Mouse (Mus musculus) limb, embryonic 10.5 days (tissue): ENCODE results near the gene Tubgcp3. TPM values are rescaled to one million over a fixed set of nuclear protein-coding genes. Genes with fewer than 3 reads are reported as not detected.

Experiments
- DNase-seq: peaks from one replicate; pipeline ENCODE4 v3.0.0-alpha.2; 2017; ENCODE audit warnings: low spot score
- H3K27ac ChIP-seq: fragments of 300-500 bp; sonication (generic); 2 replicates; pipeline ENCODE4 v1.5.1; 2016; ENCODE audit warnings: mild to moderate bottlenecking
- H3K27me3 ChIP-seq: fragments of 300-500 bp; sonication (generic); 2 replicates; pipeline ENCODE4 v1.6.1; 2016; ENCODE audit warnings: low read depth, mild to moderate bottlenecking; ENCODE audit not compliant: poor library complexity, severe bottlenecking
- H3K36me3 ChIP-seq: fragments of 300-500 bp; sonication (generic); 2 replicates; pipeline ENCODE4 v1.6.1; 2016; ENCODE audit warnings: mild to moderate bottlenecking, moderate library complexity
- H3K4me1 ChIP-seq: fragments of 300-500 bp; sonication (generic); 2 replicates; pipeline ENCODE4 v1.6.1; 2016
- H3K4me3 ChIP-seq: fragments of 300-500 bp; sonication (generic); 2 replicates; pipeline ENCODE4 v1.5.1; 2016; ENCODE audit warnings: mild to moderate bottlenecking, moderate library complexity
- H3K9me3 ChIP-seq: fragments of 300-500 bp; sonication (generic); replicated peaks from 2 replicates; pipeline ENCODE4 v1.6.1; 2016; ENCODE audit warnings: mild to moderate bottlenecking
- WGBS: fragments of 180-500 bp; shearing (Covaris S2); methylation state at CpG from one replicate; pipeline ENCODE4 v1.1.7; 2016; 5-methylcytosine and 5-hydroxymethylcytosine counted together
- polyA plus RNA-seq: library from polyadenylated mRNA; unstranded; fragments of >200 nt; fragmentation: Nextera tagmentation; extraction: Ambion mirVana; gene quantifications from 2 replicates; pipeline ENCODE4 v1.2.1, GENCODE M21; 2016

Tubgcp3 gene
- 49.6 and 53.9 TPM in 2 replicates for polyA plus RNA-seq

GRCm38 (mm10) chr8:12672056-12672881, at the start of gene Tubgcp3:
Tubgcp3 (minus strand) TSS chr8:12672248.
- 1% methylated on average over 65 of the region's 65 CpGs for WGBS
- peak within 1 kb of the TSS; percentile 98 for H3K4me3 ChIP-seq

GRCm38 (mm10) chr8:12719091-12719490, 47.0 kb upstream of the Tubgcp3 start:
- WGBS = 82% methylated on average over 9 of the region's 9 CpGs
- DNase-seq = no peak
- Histone ChIP-seq H3K27me3 (no peaks in the 10 kb centered on the region), H3K36me3 (no peaks in the 10 kb centered on the region), H3K4me3 (no peak overlapping the region), H3K27ac (no peak overlapping the region), H3K9me3 (no peaks in the 10 kb centered on the region), H3K4me1 (peaks cover 6% of the 10 kb centered on the region; the same call in 1 of the 2 replicates)

More at GRCm38 (mm10) chr8:12672056-12672881, at the start of gene Tubgcp3:
- no peaks in the 10 kb centered on the region for H3K9me3 ChIP-seq
- DNase-seq = peak; percentile 92
- H3K27me3 ChIP-seq = peaks cover 12% of the 10 kb centered on the region; the same call in 1 of the 2 replicates
- peak within 1 kb of the TSS; percentile 93 for H3K27ac ChIP-seq
- H3K36me3 ChIP-seq = peaks cover 8% of the 10 kb centered on the region
- peaks cover 19% of the 10 kb centered on the region for H3K4me1 ChIP-seq

GRCm38 (mm10) chr8:12715861-12716585, 44.0 kb upstream of the Tubgcp3 start:
- H3K36me3 ChIP-seq = no peaks in the 10 kb centered on the region
- no peaks in the 10 kb centered on the region for H3K27me3 ChIP-seq
- H3K4me1 ChIP-seq = peaks cover 4% of the 10 kb centered on the region; the same call in 1 of the 2 replicates
- WGBS = 87% methylated on average over 18 of the region's 18 CpGs
- H3K4me3 ChIP-seq = no peak overlapping the region
- no peak for DNase-seq
- no peak overlapping the region for H3K27ac ChIP-seq
- H3K9me3 ChIP-seq = no peaks in the 10 kb centered on the region

GRCm38 (mm10) chr8:12711623-12712022, 39.6 kb upstream of the Tubgcp3 start:
- Histone ChIP-seq H3K4me1 (peaks cover 4% of the 10 kb centered on the region; the same call in 1 of the 2 replicates), H3K27ac (no peak overlapping the region), H3K9me3 (no peaks in the 10 kb centered on the region), H3K36me3 (no peaks in the 10 kb centered on the region), H3K27me3 (no peaks in the 10 kb centered on the region), H3K4me3 (no peak overlapping the region)
- no peak for DNase-seq
- 81% methylated on average over 7 of the region's 7 CpGs for WGBS

GRCm38 (mm10) chr8:12703597-12703996, 31.5 kb upstream of the Tubgcp3 start:
- no peaks in the 10 kb centered on the region for H3K27me3 ChIP-seq
- no peaks in the 10 kb centered on the region for H3K9me3 ChIP-seq
- peaks cover under 1% of the 10 kb centered on the region; the same call in 1 of the 2 replicates for H3K4me1 ChIP-seq
- no peak overlapping the region for H3K4me3 ChIP-seq
- 90% methylated on average over 4 of the region's 4 CpGs for WGBS
- no peaks in the 10 kb centered on the region for H3K36me3 ChIP-seq
- DNase-seq = no peak
- H3K27ac ChIP-seq = no peak overlapping the region

- H3K27ac ChIP-seq = no peak overlapping the region
- no peak for DNase-seq
- H3K4me1 ChIP-seq = no peaks in the 10 kb centered on the region
- no peaks in the 10 kb centered on the region for H3K9me3 ChIP-seq
- no peak overlapping the region for H3K4me3 ChIP-seq
- WGBS = 53% methylated on average over 8 of the region's 8 CpGs
- H3K27me3 ChIP-seq = no peaks in the 10 kb centered on the region
- H3K36me3 ChIP-seq = no peaks in the 10 kb centered on the region
Observed at GRCm38 (mm10) chr8:12702290-12702689, 30.2 kb upstream of the Tubgcp3 start.

- H3K4me3 ChIP-seq = no peak overlapping the region
- H3K9me3 ChIP-seq = no peaks in the 10 kb centered on the region
- no peak overlapping the region for H3K27ac ChIP-seq
- no peaks in the 10 kb centered on the region for H3K36me3 ChIP-seq
- H3K27me3 ChIP-seq = no peaks in the 10 kb centered on the region
- DNase-seq = no peak
- no peaks in the 10 kb centered on the region for H3K4me1 ChIP-seq
- 49% methylated on average over 3 of the region's 3 CpGs for WGBS
Observed at GRCm38 (mm10) chr8:12698660-12699277, 26.7 kb upstream of the Tubgcp3 start.

GRCm38 (mm10) chr8:12688851-12689250, 16.8 kb upstream of the Tubgcp3 start:
- Histone ChIP-seq H3K9me3 (no peaks in the 10 kb centered on the region), H3K27me3 (no peaks in the 10 kb centered on the region), H3K4me1 (no peaks in the 10 kb centered on the region; the same call in 1 of the 2 replicates), H3K36me3 (no peaks in the 10 kb centered on the region), H3K27ac (no peak overlapping the region), H3K4me3 (no peak overlapping the region)
- DNase-seq = no peak
- WGBS = 71% methylated on average over 7 of the region's 7 CpGs

GRCm38 (mm10) chr8:12677529-12677928, 5.5 kb upstream of the Tubgcp3 start:
- 6% methylated on average over 7 of the region's 7 CpGs for WGBS

GRCm38 (mm10) chr8:12671473-12672055, 484 bp downstream of the Tubgcp3 start:
- Histone ChIP-seq H3K9me3 (no peaks in the 10 kb centered on the region), H3K27ac (peak overlapping the region; percentile 93), H3K4me3 (peak overlapping the region; percentile 98), H3K36me3 (peaks cover 8% of the 10 kb centered on the region), H3K4me1 (peaks cover 19% of the 10 kb centered on the region), H3K27me3 (peaks cover 12% of the 10 kb centered on the region; the same call in 1 of the 2 replicates)
- WGBS = under 1% methylated on average over 38 of the region's 38 CpGs
- DNase-seq = no peak

More at GRCm38 (mm10) chr8:12677529-12677928, 5.5 kb upstream of the Tubgcp3 start:
- Histone ChIP-seq H3K4me1 (peaks cover 6% of the 10 kb centered on the region), H3K27me3 (peaks cover 16% of the 10 kb centered on the region; the same call in 1 of the 2 replicates), H3K36me3 (no peaks in the 10 kb centered on the region), H3K27ac (no peak overlapping the region), H3K4me3 (no peak overlapping the region), H3K9me3 (no peaks in the 10 kb centered on the region)
- peak; percentile 88 for DNase-seq

GRCm38 (mm10) chr8:12670965-12671364, 1.1 kb downstream of the Tubgcp3 start:
- Histone ChIP-seq H3K27ac (no peak overlapping the region), H3K36me3 (peaks cover 8% of the 10 kb centered on the region), H3K4me3 (peak overlapping the region; percentile 98), H3K9me3 (no peaks in the 10 kb centered on the region), H3K4me1 (peaks cover 19% of the 10 kb centered on the region), H3K27me3 (peaks cover 9% of the 10 kb centered on the region; the same call in 1 of the 2 replicates)
- DNase-seq = no peak
- 45% methylated on average over 6 of the region's 6 CpGs for WGBS

- Histone ChIP-seq H3K4me3 (no peak overlapping the region), H3K9me3 (no peaks in the 10 kb centered on the region), H3K27me3 (peaks cover 2% of the 10 kb centered on the region; the same call in 1 of the 2 replicates), H3K27ac (no peak overlapping the region), H3K4me1 (peaks cover 19% of the 10 kb centered on the region), H3K36me3 (peaks cover 8% of the 10 kb centered on the region)
- DNase-seq = no peak
- 94% methylated on average over 6 of the region's 6 CpGs for WGBS
Observed at GRCm38 (mm10) chr8:12668832-12669231, 3.2 kb downstream of the Tubgcp3 start.
